Mouse (Mus musculus) forebrain, embryonic 13.5 days (tissue): ENCODE results near the gene Camk2d. TPM values are rescaled to one million over a fixed set of nuclear protein-coding genes. Genes with fewer than 3 reads are reported as not detected.
A peak's percentile ranks its signal among the peaks of the same experiment; 100 is the strongest.

Experiments
- ATAC-seq: fragments of 200-750 bp; cut with Nextera tagmentation; 2 replicates; pipeline ENCODE4 v1.8.0; 2017
- H3K27ac ChIP-seq: fragments of 300-500 bp; sonication (generic); 2 replicates; pipeline ENCODE4 v1.5.1; 2015; ENCODE audit warnings: inconsistent platforms, mild to moderate bottlenecking, moderate library complexity
- H3K27me3 ChIP-seq: fragments of 300-500 bp; sonication (generic); 2 replicates; pipeline ENCODE4 v1.6.1; 2015; ENCODE audit warnings: mild to moderate bottlenecking, inconsistent platforms
- H3K36me3 ChIP-seq: fragments of 300-500 bp; sonication (generic); 2 replicates; pipeline ENCODE4 v1.6.1; 2015; ENCODE audit warnings: mild to moderate bottlenecking, inconsistent platforms; ENCODE audit not compliant: poor library complexity, severe bottlenecking
- H3K4me1 ChIP-seq: fragments of 300-500 bp; sonication (generic); 2 replicates; pipeline ENCODE4 v1.6.1; 2015; ENCODE audit warnings: inconsistent platforms
- H3K4me2 ChIP-seq: fragments of 300-500 bp; sonication (generic); 2 replicates; pipeline ENCODE4 v1.6.1; 2015; ENCODE audit warnings: inconsistent platforms, mild to moderate bottlenecking, moderate library complexity
- H3K4me3 ChIP-seq: fragments of 300-500 bp; sonication (generic); 2 replicates; pipeline ENCODE4 v1.5.1; 2015; ENCODE audit warnings: mild to moderate bottlenecking, inconsistent platforms
- H3K9ac ChIP-seq: fragments of 300-500 bp; sonication (generic); 2 replicates; pipeline ENCODE4 v1.6.1; 2015; ENCODE audit warnings: mild to moderate bottlenecking, inconsistent platforms
- H3K9me3 ChIP-seq: fragments of 300-500 bp; sonication (generic); replicated peaks from 2 replicates; pipeline ENCODE4 v1.6.1; 2016; ENCODE audit warnings: inconsistent platforms
- WGBS: fragments of 180-500 bp; shearing (Covaris S2); methylation state at CpG from one replicate; pipeline ENCODE4 v1.1.7; 2015; 5-methylcytosine and 5-hydroxymethylcytosine counted together
- polyA plus RNA-seq: library from polyadenylated mRNA; unstranded; fragments of >200 nt; fragmentation: Nextera tagmentation; extraction: Ambion mirVana; gene quantifications from 2 replicates; pipeline ENCODE4 v1.2.1, GENCODE M21; 2015

Gene Camk2d
- polyA plus RNA-seq, 1 experiment from 2014 or later: 17.8 TPM

DNA sequence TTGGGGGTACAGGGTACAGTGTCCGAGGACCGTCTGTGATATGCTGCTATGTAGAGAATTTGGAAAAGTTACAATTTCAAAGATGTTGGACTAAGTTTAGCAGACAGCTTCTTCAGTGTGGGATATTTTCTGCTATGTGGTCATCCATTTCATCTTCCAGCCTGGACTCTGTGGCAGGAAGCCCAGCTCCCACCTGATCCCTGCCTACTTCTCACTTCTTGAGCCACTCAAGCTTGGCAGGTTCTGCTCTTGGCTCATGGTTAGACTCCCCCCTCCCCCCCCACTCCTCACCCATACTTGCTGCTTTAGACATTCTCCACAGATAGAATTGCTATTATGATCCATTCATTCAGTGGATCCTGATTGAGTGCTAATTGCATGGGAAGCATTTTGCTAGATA, 141.0 kb downstream of the Camk2d start:
- no peaks in the 10 kb centered on the region for H3K9me3 ChIP-seq
- no peaks in the 10 kb centered on the region for H3K27me3 ChIP-seq
- H3K4me1 ChIP-seq: 0 out of 2 replicates have a peak, but pooled peaks cover 3% of the 10 kb centered on the region
- H3K36me3 ChIP-seq: no peaks in the 10 kb centered on the region
- no peak overlapping the region for H3K4me2 ChIP-seq
- WGBS: 93% methylated on average over 2 of the region's 2 CpGs
- no peak overlapping the region for H3K4me3 ChIP-seq
- ATAC-seq: no peak
- H3K27ac ChIP-seq: no peak overlapping the region
- no peak overlapping the region for H3K9ac ChIP-seq

DNA sequence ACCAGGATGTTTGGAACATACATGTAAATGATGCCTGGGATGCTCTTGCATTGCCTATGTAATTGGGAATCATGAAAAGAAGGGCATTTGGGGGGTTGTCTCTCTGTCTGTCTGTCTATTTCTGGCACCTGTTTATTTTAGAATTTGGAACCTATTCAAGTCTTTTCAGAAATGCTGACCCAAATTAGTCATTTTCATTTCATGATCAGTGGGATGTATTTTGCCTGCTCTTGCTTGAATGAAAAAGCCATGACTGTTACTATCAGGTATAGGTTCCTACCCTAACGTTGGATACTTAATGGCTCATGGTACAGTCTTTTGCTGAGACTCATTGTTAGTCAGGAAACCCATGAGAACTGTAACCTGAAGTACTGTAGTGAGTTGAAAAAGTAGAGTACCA, 144.0 kb downstream of the Camk2d start:
- 84% methylated on average over 1 of the region's 1 CpGs for WGBS
- Histone ChIP-seq H3K4me2 (no peak overlapping the region), H3K4me1 (peaks cover 6% of the 10 kb centered on the region; the same call in 1 of the 2 replicates), H3K27me3 (no peaks in the 10 kb centered on the region), H3K36me3 (no peaks in the 10 kb centered on the region), H3K9ac (no peak overlapping the region), H3K9me3 (no peaks in the 10 kb centered on the region), H3K4me3 (no peak overlapping the region), H3K27ac (no peak overlapping the region)
- ATAC-seq: no peak

DNA sequence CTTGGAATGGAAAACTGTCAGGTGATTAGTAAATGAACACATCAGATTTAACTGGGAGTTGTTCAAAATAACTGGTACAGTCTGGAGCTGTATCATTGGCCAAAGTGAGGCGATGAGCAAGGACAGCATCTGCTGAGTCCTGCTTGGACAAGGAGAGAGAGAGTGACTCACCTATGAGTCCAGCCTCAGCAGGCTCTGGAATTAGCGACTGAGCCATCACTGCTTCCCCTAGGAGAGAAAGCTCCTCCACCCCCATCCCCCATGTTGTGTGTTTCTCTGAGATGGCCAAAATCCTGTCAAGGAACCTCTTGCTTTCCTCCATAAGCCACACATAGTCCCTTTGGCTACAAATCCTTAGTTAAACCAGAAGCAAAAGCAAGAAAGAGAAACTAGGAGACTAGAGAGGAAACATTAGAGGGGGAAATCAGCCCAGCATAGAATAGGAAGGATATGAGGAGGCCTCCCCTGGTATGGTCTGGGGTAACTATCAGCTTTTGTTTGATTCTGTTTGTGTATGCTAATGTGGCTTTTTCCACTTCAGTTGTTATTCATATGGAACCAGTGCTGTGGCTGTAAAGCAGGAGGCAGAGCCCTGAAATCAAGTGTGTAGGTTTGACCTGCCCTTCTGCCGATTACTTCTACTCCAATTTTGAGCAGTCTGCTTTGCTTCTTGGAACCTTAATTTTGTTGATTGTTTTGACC, 148.5 kb downstream of the Camk2d start:
- ATAC-seq: 0 out of 2 replicates have a peak, but pooled peaks have one; percentile 27
- WGBS: 54% methylated on average over 3 of the region's 3 CpGs

DNA sequence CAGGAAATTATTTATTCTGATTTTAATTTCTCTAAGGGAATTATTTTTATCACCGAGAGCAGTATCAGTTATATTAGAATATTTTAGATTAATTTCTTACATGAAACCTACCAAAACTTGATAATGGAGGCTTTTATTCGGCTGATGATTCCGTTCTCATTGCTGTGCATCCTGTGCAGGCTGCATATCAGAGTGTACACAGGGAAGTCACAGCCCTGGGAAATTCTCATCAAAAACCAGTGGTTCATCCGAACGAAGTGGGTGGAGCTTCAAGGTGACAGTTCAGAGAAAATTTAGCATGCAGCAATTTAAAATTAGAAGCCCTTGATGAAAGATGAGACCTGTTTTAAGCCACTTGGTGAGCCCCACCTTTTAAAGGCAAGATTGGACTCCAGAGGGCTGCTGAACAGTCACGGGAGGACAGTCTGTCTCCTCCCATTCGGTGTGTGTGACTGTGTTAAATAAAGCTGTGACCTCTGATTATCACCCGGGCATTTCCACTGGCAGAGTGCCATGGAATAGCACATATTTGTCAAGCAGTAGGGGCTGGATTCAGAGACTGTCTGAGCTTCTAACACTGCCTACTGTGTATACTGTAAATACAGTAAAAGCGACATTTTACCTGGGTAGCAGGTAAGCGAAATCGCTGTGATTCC, 150.2 kb downstream of the Camk2d start:
- Histone ChIP-seq H3K4me2 (no peak overlapping the region), H3K4me1 (peaks cover 18% of the 10 kb centered on the region), H3K9me3 (no peaks in the 10 kb centered on the region), H3K27ac (no peak overlapping the region), H3K36me3 (no peaks in the 10 kb centered on the region), H3K27me3 (no peaks in the 10 kb centered on the region), H3K4me3 (no peak overlapping the region), H3K9ac (no peak overlapping the region)
- peak; percentile 66 for ATAC-seq
- 70% methylated on average over 11 of the region's 11 CpGs for WGBS

More for the DNA sequence above, 148.5 kb downstream of the Camk2d start:
- Histone ChIP-seq H3K27ac (no peak overlapping the region), H3K9me3 (no peaks in the 10 kb centered on the region), H3K4me3 (no peak overlapping the region), H3K4me2 (no peak overlapping the region), H3K27me3 (no peaks in the 10 kb centered on the region), H3K9ac (no peak overlapping the region), H3K36me3 (no peaks in the 10 kb centered on the region), H3K4me1 (peaks cover 18% of the 10 kb centered on the region)

DNA sequence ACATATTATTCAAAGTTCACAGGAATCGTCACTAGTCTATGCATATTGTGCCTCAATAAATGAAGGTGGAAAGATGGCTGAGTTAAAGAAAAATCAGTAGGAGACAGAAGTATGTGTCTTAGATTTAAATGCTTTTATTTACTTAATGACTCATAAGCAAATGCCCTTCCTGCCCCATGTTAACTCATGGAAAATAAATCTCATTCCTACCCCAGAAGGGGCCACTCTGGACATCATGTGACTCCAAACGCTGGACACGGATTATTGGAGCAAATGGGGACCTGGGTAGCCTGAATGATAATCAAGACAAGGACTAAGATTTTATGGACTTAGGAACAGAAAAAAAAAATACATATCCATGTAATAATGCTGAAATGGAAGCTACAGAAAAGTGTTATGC, 151.5 kb downstream of the Camk2d start:
- no peak for ATAC-seq
- 92% methylated on average over 3 of the region's 3 CpGs for WGBS
- no peaks in the 10 kb centered on the region for H3K9me3 ChIP-seq
- no peak overlapping the region for H3K4me3 ChIP-seq
- no peak overlapping the region for H3K27ac ChIP-seq
- no peaks in the 10 kb centered on the region for H3K27me3 ChIP-seq
- H3K36me3 ChIP-seq: no peaks in the 10 kb centered on the region
- no peak overlapping the region for H3K9ac ChIP-seq
- H3K4me1 ChIP-seq: peaks cover 18% of the 10 kb centered on the region
- H3K4me2 ChIP-seq: no peak overlapping the region

DNA sequence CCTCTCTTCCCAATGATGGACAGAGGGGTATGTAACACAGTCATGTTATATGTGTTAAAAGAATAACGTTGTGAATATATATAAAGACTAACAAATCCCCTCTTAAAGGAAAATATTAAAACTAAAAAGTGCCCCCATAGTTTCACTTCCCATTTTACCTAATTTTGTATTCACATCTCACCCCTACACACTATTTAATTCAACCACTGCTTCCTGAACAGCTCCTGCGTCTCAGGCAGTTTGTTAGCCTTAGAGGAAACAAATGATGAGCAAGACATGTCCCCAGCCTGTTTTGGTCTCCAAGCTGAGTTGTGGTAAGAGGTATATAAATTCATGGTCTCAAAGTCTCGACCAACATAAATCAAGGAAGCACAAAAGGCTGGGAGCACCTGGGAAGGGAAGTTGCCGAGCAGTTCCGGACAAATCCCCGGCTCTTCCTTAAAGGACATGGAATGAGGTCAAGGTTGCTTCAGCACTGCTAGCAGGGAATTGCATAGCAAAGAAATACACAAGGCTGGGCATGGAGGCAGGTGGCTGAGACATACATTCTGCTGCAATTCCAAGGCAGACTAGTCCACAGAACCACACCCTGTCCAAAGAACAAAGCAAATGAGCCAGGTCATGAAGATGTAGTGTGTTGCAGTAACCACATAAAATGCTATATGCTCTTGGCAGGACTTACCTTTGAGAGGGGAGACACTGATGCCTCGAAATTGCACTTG, 155.4 kb downstream of the Camk2d start:
- Histone ChIP-seq H3K4me2 (no peak overlapping the region), H3K27me3 (no peaks in the 10 kb centered on the region), H3K27ac (no peak overlapping the region), H3K9me3 (no peaks in the 10 kb centered on the region), H3K9ac (no peak overlapping the region), H3K36me3 (no peaks in the 10 kb centered on the region), H3K4me1 (peaks cover 1% of the 10 kb centered on the region), H3K4me3 (no peak overlapping the region)
- WGBS: 87% methylated on average over 7 of the region's 7 CpGs
- no peak for ATAC-seq

DNA sequence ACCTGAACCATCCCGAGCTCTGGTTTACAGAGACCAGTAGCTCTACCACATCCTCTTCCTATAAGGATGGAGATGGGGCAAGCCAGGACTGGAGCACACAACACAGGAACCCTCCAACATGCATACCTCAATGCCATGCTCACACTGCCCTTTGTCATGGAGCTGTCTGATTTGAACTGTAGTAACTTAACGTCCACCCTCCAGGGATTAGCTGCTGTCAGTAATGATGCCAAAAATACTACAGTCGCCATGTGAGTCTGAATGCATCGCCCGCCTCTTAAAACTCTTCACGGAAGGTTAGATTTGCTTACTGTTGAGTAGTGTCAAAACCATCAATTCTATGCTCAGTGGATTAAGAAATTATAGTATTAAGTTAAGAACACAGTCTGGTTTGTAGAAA, 156.9 kb downstream of the Camk2d start:
- Histone ChIP-seq H3K36me3 (no peaks in the 10 kb centered on the region), H3K4me1 (no peaks in the 10 kb centered on the region), H3K9ac (no peak overlapping the region), H3K4me2 (no peak overlapping the region), H3K27ac (no peak overlapping the region), H3K4me3 (no peak overlapping the region), H3K27me3 (no peaks in the 10 kb centered on the region), H3K9me3 (no peaks in the 10 kb centered on the region)
- ATAC-seq: no peak
- WGBS: 85% methylated on average over 6 of the region's 6 CpGs

DNA sequence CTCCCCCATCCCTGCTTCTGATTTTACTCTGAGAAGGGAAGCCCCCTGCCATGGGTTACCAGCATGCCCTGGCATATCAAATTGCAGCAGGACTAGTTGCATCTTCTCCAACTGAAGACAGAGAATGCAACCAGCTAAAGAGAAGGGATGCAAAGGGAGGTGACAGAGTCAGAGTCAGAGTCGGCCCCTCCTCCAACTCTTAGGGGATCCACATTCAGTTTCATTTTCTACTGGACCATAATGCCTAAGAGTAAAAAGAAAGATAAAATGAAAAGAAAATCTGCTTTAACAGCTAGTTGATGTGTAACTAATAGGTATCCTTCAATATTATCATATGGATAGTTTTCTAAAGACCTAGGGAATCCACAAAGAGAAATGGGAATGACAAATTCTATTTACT, 162.3 kb downstream of the Camk2d start:
- Histone ChIP-seq H3K9me3 (no peaks in the 10 kb centered on the region), H3K4me2 (no peak overlapping the region), H3K36me3 (no peaks in the 10 kb centered on the region), H3K4me1 (no peaks in the 10 kb centered on the region), H3K27ac (no peak overlapping the region), H3K27me3 (no peaks in the 10 kb centered on the region), H3K9ac (no peak overlapping the region), H3K4me3 (no peak overlapping the region)
- ATAC-seq: no peak
- 84% methylated on average over 1 of the region's 1 CpGs for WGBS

DNA sequence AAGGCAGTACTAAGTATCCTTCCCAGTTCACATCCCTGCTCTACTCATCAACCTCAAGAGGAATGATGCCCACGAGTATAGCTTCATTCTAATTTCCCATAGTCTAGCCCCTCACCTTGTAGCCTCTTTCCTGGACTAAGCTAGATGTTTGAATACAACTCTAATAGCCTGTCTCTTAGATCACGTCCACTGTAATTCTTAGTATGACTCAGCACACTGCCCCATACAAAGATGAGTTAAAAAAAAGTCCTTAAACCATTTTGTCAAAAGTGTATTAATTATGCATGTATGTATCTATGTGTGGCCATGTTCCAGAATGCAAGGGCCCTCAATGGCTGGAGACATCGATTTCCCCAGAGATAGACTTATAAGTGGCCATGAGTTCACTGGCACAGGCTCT, 164.5 kb downstream of the Camk2d start:
- Histone ChIP-seq H3K27ac (no peak overlapping the region), H3K36me3 (no peaks in the 10 kb centered on the region), H3K9ac (no peak overlapping the region), H3K4me3 (no peak overlapping the region), H3K9me3 (no peaks in the 10 kb centered on the region), H3K4me2 (no peak overlapping the region), H3K27me3 (no peaks in the 10 kb centered on the region), H3K4me1 (no peaks in the 10 kb centered on the region)
- ATAC-seq: no peak
- 88% methylated on average over 3 of the region's 3 CpGs for WGBS

DNA sequence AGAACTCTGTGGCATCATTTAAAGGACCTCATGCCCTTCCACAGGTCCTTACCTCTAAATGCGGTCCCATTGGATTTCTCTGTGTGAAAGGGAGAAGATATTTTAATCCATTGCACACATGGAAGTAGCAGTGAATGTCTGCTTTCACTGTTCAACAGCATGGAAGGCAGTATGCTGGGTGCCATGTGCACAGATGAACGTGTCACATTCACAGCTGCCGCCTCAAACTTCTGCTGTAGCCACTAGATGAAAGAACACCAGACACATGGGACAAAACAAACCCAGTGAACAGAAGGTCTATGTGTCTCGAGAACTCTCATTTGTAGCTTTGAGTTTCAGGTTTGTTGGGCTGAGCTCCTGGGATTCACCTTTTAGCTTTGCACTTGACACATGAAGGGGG, 168.6 kb downstream of the Camk2d start:
- no peak overlapping the region for H3K4me2 ChIP-seq
- 83% methylated on average over 4 of the region's 4 CpGs for WGBS

DNA sequence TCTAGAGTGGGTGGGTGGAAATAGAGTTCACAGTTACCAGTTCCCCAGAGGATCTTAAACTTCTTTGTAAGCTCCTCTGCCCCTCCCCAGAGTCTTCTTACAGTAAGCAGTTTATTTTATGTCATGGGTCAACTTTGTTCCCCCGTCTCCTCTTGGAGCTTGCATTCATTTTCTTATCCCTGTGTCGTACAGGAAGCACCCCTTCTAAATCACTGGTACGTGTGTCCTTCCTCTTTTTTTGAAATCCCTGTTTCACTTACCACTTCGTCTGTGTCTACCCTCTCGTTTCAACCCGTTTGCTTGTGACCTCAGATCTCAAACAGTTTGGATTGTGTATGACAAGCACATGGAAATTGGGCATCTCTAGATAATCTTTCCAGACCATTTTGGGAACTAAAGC, 174.0 kb downstream of the Camk2d start:
- Histone ChIP-seq H3K4me2 (no peak overlapping the region), H3K4me3 (no peak overlapping the region), H3K27me3 (no peaks in the 10 kb centered on the region), H3K36me3 (no peaks in the 10 kb centered on the region), H3K9me3 (no peaks in the 10 kb centered on the region), H3K4me1 (no peaks in the 10 kb centered on the region), H3K27ac (no peak overlapping the region), H3K9ac (no peak overlapping the region)
- ATAC-seq: no peak
- 85% methylated on average over 6 of the region's 6 CpGs for WGBS

More for the DNA sequence above, 168.6 kb downstream of the Camk2d start:
- H3K27me3 ChIP-seq: no peaks in the 10 kb centered on the region
- no peaks in the 10 kb centered on the region for H3K36me3 ChIP-seq
- no peak overlapping the region for H3K9ac ChIP-seq
- H3K9me3 ChIP-seq: no peaks in the 10 kb centered on the region
- no peak overlapping the region for H3K4me3 ChIP-seq
- no peak overlapping the region for H3K27ac ChIP-seq
- no peaks in the 10 kb centered on the region for H3K4me1 ChIP-seq
- ATAC-seq: no peak; the same call in 1 of the 2 replicates

DNA sequence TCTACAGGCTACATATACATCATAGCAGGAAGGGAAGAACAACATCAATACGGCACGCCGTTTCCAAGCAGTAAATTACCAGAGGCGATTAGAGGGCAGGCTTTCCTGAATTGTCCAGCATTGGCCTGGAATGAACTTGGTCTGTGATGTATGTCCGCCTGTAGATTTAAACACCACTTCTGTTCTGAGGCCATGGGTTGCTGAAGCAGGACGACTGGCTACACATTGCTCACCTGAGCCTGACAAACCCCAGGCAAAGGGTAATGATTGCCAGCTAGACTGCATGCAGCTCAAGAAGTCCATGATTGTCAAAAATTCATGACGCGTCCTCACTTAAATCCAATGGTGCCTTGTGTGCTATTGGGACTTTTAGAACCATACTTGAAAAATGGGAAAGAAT, 174.9 kb downstream of the Camk2d start:
- Histone ChIP-seq H3K4me2 (no peak overlapping the region), H3K27ac (no peak overlapping the region), H3K27me3 (no peaks in the 10 kb centered on the region), H3K4me3 (no peak overlapping the region), H3K9ac (no peak overlapping the region), H3K4me1 (no peaks in the 10 kb centered on the region), H3K9me3 (no peaks in the 10 kb centered on the region), H3K36me3 (no peaks in the 10 kb centered on the region)
- 86% methylated on average over 8 of the region's 8 CpGs for WGBS
- ATAC-seq: no peak
